Mouse (Mus musculus): Measurements from ENCODE around the gene Mef2c.
A peak's percentile ranks its signal among the peaks of the same experiment; 100 is the strongest.

The Mef2c gene

GRCm38 (mm10) chr13:83712778-83713380 lies 209.0 kb downstream of the Mef2c start:
- DNase-seq (ENCODE audit: low spot score): no peak

GRCm38 (mm10) chr13:83713661-83714291 lies 209.9 kb downstream of the Mef2c start:
- DNase-seq (ENCODE audit: low spot score): no peak

- peak; percentile 70 for DNase-seq (ENCODE audit: low spot score)
Observed at GRCm38 (mm10) chr13:83714466-83715307, 210.9 kb downstream of the Mef2c start.

DNA sequence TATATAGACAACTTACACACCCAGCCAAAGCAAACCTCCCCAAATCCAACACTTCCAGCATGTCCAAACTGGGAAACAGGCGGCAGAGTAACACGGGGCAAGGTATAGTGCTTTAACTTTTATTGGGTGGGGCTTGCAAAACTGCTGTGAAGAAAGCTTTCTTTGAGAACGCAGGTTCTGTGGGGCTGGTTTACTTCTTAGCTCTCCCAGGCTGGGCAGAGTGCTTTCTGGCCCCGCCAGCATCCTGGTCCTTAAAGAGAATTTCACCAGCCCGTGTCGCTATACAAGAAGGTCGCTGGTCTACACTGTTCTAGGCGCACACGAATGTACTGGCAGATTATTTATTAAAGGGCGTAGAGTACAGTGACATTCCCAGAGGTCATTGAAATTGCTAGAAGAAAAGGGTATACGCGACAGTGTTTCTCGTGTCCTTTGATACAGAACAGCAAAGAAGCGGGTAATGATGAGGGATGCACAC lies 211.5 kb downstream of the Mef2c start:
- DNase-seq (ENCODE audit: low spot score): no peak

DNA sequence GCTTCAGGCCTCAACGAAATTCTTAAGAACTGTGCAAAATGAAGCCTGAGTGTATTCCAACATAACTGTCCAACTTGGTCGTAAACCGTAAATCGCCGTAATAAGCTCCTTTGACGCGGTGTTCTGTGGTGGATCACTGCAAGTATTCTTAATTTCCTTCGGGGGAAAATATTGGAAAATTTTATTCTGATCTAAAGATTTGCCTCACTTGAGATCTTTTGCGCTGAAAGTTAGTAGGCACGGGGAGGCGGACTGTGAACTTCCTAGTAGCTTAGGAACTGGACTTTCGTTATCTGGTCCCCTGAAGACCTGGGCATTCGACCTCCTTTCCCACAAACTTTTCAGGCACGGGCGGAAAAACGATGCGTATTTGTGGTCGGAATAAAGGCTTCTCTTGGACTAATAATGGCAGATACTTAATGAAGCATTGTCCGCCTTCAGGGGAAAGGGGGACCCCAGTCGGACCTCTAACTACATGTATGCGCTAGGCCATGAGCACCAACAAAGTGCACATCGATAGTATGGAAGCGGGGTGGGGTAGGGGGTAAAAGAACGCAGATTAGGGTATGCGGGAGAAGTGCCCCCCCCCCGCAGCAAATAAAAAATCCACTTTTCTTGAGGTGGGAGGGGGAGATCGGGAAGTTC lies 212.3 kb downstream of the Mef2c start:
- no peak for DNase-seq (ENCODE audit: low spot score)

Data from ovary, postnatal 14 days (tissue).